Mouse (Mus musculus): ENCODE measurements at regions not wholly inside any gene's neighbourhood (a gene's known extent, or its start where the extent isn't known, plus 50 kb on each side); places are given as distances from the start of the nearest gene placed in this dataset.

DNA sequence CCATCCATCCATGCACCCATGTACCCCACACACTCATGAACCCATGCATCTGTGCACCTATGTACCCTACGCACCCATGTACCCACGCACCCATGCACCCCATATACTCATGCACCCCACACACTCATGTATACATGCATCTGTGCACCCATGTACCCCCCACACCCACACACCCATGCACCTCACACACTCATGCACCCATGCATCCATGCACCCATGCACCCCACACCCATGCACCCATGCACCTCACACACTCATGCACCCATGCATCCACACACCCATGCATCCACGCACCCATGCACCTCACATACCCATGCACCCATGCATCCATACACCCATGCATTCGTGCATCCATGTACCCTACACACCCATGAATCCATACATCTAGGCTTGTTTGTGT is 63.6 kb downstream of the 4930564D02Rik start:
- no peak for DNase-seq (ENCODE audit: low read depth, low spot score)

DNA sequence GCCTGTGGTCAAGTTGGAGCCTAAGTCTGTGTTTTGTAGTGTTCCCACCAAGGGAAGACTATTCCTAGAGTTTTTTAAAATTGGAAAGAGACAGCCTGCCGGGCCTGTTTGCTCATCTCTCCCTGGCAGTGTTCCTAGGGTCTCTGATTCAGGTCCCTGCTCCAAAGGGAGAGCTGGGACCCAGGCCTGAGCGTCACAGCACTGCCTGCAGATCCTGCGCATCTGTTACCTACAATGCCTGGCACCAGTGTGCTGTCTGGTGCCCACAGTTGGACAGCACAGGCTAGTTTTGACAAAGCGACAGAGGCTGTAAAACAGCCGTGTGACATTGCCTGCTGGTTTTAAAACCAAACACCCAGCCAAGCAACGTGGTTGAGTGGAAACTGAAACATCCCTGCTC is 64.4 kb downstream of the 4930564D02Rik start:
- DNase-seq (ENCODE audit: low read depth, low spot score) = no peak

DNA sequence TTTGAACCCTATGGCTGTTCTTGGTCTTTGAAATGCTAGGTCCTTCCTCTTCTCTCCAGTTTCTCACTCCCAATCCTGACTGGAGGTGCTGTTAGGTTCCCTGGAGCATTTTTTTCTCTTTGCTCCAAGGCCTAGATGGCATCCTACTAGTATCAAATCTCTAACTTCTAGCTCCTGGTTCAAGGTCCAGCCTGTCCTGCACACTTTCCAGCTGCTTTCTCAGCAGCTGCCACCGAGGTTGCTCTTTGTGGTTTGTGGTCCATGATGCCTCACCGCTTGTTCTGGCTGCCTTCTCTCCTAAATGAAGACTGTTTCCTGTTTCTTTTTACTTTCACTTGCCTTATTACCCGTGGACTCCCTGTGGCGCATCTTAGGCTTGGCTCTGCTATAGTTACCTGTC is 66.4 kb downstream of the 4930564D02Rik start:
- DNase-seq (ENCODE audit: low read depth, low spot score) = peak; percentile 49

DNA sequence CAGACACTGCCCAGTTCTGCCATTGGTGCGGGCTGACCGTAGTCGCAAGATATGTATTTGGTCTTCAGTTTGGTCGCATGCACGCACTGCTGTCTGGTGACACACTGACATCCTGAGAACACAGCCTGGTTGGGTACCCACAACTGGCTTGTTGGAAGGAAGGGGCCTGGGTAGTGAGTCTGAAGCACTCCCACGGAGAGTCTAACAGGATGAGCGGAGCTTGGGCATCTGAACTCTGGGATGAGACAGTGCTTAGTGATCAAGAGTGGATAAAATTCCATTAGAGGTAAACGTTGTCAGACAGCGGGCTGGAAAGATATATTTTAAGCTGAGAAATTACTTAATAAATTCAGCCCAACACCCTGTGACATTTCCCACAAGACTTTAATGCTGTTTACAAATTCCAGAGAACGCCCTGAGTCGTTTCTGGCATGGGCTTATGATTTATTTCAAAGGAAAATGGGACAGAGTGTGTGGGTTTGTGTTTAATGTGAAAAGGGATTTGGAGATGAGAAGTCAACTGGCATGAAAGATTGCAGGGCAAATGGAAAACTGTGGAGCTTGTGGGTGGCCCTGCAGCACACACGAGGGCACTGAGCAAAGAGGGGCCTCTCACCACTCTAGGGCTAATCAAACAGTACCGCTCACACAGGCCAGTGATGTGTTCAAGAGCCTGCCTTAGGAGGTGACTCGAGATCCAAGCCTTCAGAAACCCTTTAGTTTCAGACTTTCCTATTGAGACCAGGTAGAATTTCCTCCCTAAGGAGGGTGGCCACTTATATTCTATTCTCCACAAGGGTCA is 74.7 kb downstream of the 4930564D02Rik start:
- no peak for DNase-seq (ENCODE audit: low read depth, low spot score)

DNA sequence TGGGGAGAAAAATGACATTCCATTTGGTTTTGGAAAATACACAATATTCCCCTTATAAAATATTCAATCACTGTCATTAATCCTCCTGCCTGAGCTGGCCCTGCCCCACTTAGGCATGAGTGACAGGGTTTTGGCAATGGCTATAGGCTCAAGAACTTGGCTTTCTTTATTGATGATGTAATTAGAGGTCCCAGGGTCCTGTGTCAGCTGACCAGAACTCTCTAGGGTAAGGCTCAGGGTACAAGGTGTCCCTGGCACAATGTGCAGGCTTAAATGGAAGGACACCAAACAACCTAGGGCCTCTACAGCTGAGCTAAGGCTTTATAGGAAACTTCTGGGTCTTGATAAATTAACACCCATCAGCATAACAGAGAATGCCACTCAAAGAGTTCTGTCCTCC is 76.0 kb downstream of the 4930564D02Rik start:
- no peak for DNase-seq (ENCODE audit: low read depth, low spot score)

DNA sequence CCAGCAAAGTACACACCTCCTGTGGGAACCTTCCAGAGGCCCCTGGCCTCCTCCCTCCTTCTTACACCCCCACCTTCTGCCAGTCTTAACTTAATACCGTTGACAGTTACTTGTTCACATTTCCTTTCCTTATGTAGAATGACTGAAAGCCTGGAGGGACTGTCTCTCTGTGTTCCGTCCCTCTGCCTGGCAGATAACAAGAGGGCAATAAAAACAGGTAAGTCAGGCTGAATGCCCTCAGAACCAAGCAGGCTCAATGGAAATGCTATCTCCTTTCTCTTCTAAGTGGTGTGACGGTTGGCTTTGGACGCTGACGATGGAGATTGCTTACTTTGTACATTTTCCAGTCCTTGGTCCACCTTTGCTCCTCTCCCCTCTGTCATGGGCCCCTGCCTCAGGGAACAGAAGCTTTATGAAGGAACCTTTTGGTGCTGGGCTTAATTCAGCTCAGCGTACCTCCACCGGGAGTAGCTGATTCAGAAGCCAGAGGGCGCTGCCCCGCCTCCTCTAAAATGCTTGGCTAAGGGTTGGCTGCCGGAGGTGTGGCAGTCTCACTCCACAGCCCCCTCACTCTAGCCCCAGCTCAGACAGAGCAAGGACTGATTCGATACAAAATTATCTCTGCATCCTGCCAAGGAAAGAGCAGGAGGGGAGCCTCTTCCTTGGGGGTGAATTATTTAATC is 85.0 kb downstream of the 4930564D02Rik start:
- no peak for DNase-seq (ENCODE audit: low read depth, low spot score)

DNA sequence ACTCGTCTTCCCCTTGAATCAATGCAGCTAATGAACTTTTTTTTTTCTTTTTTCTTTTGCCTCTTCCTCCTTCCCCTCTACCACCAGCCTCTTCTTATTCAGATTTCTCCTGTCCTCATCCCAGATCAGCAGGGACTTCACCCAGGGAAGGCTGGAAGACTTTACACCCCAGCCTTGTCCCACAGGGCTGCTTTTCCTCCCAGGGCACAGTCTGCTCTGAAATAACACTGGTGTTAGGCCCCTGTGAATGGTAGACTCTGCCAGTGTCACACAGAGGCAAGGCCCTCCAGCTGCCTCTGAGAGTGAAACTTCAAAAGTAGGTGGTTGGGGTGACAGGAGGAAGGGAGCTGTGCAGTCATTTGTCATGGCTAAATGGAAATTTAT is 85.5 kb downstream of the 4930564D02Rik start:
- no peak for DNase-seq (ENCODE audit: low read depth, low spot score)

DNA sequence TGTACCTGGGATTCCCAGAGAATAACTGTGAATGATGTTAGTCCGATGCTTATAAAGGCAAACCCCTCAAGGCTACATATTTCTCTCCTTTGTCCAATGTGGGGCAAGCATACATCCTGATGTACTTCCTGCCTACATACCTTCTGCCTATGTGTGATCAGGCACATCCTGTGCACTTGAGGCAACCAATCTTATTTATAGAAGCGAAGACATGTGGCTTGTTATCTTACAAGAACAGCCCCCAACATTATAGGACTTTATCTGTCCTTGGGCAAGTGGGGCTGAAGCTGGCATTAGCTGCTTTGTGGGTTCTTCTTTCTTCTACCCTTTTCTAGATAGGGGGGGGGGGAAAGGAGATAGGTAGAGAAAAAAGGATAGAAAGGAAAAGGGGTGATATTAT is 91.7 kb downstream of the 4930564D02Rik start:
- no peak for DNase-seq (ENCODE audit: low read depth, low spot score)

DNA sequence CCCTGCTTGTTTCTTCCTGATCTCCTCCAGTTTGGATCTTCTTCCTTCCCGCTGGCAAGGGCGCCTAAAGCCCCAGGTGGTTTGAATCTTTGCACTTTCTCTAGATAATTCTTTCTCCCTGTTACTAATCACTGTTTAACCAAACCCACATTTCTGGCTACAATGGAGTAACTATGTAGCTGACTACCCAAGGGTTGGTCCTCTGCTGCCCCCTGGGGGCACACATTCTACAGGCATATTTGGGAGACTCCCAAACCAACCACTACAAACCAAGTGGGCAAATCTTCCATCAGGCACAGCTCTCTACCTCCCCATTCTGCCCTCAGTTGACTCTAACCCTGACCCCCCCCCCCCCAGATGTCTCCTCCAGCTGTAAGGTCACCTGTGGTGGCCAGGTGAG is 98.7 kb downstream of the 4930564D02Rik start:
- DNase-seq (ENCODE audit: low read depth, low spot score) = peak; percentile 33

DNA sequence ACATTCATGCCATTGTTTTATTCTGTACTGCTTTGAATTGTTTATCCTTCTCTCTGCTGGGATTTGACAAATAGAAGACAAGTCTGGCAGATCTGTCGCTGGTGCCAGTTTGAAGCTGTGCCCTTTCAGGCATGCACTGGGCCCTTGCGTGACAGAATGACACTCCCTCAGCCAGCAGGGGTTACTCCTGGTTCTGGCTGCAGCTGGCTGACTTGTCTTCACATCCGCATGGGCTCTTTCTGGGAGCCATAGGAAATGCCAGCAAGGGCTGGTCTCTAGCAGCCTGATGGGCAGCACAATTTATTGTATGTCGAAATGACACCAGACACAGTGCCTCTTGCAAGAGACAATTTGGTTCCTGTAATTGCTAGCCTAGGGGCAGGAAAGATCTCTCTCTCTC is 102.5 kb downstream of the 4930564D02Rik start:
- no peak for DNase-seq (ENCODE audit: low read depth, low spot score)

DNA sequence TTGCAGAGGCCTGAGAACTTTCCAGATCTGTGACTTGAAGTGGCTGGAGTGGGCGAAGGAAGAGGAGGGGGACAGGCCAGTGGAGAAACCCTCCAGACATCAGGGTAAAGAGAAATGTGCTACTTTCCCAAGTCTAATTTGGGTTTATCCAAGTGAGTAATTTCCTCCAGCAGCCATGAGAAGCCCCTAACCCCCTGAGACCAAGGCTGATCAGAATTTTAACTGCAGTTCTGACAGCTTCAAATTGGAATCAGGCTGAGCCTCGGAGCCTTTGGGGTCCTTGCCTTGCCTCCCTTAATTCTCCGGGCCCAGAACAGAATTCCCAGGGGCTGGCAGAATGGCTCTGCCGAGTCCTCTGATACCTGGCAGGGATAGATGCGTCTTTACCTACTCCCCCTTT is 104.9 kb downstream of the 4930564D02Rik start:
- no peak for DNase-seq (ENCODE audit: low read depth, low spot score)

DNA sequence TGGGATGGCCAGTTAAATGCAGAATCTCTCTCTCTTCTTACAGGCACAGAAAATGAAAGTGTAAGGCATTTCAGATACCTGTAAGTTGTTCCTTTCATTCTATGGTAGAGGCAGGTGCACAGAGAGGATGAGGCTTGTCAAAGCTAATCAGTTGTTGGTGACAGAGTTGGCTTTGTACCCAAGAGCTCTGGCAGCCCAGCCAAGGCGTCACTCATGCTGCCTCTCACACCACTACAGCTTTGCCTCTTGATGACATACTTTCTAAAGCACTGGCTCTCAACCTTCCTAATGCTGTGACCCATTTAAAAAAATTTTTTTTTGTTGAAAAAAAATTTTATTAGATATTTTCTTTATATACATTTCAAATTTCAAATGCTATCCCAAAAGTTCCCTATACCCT is 105.4 kb downstream of the 4930564D02Rik start:
- no peak for DNase-seq (ENCODE audit: low read depth, low spot score)

DNA sequence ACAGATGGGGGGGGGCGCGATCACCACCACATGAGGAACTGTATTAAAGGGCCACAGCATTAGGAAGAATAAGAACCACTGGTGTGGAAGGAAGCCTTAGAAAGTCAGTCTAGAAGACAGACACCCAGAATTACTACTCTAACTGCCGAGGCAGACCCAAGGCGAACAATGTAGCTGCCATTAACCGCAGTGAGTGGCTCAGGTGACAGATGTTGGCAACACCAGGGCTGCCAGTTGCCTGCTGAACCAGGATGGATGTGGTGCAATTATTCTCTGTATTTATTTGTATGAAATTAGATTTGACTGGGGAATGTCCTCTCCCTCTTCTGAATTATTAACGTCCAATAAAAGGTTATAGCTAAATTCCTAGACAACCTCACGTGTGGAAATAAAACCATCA is 124.7 kb downstream of the 4930564D02Rik start:
- DNase-seq (ENCODE audit: low read depth, low spot score) = no peak

DNA sequence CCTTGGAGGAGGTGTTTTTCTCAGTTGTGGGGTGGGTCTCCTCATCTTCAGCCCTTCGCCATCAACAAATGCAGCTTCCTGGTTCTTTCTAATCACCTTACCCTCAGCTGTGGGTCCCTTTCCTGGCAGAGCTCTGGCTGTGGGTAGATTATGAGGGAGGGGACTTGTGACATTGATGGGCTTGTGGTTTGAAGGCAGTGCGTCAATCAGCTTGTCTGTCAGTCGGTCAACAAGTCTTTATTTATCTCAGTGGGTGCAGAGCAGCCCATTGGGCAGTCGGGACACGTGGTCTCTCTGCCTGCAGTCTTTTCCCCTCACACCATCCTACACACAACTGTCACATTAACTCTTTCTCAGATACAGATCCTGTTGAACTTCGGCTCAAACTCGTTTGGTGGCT is 125.2 kb downstream of the 4930564D02Rik start:
- no peak for DNase-seq (ENCODE audit: low read depth, low spot score)

DNA sequence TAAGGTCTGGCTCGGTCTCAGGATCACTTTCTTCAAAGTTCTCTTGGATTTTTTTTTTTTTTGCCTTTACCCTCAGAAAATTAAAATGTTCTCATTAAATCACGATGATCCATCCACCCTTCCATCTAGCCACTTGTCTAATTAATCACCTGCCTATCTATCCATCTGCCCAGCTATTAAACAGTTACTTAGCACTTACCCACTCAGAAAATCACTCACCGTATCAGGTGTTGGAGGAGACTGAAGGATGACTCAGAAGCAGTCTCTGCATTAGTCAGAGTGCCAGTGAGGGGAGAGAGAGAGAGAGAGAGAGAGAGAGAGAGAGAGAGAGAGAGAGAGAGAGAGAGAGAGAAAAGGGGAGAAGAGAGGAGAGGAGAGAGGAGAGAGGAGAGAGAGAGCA is 134.1 kb downstream of the 4930564D02Rik start:
- no peak for DNase-seq (ENCODE audit: low read depth, low spot score)

DNA sequence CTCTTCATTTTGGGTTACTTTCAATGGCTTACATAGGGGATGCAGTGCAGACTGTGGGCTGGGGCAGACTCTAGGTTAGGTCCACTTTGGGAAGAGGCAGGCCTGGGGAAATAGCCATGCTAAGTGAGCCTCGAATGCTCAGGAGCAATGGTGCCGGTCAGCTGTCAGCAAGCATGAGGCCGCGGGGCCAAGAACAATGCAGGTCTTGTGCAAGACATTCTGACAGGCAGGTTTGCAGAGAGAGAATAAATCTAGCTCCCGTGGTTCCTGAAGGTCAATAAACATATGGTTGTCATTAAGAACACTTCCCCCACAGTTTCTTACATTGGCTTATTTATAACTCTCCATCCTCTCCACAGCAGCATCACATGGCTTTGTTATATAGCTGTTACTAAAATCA is 142.5 kb downstream of the 4930564D02Rik start:
- no peak for DNase-seq (ENCODE audit: low read depth, low spot score)

DNA sequence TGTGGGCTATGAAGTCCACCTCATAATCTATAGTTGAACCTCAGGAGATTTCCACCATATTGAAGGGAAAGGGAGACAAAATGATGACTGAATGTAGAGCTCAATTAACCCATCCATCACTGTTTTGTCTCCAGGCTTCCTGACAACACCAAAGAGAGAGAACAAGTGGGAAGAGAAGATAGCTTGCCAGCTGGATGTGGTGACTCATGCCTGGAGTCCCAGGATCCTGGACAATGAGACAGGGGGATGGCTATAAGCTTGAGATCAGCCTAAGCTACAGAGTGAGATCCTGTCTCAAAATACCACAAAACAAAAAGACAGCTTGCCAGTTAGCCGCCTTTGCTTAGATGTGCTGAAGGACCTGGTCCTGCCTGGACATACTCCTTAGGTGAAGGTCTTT is 144.4 kb downstream of the 4930564D02Rik start:
- no peak for DNase-seq (ENCODE audit: low read depth, low spot score)

DNA sequence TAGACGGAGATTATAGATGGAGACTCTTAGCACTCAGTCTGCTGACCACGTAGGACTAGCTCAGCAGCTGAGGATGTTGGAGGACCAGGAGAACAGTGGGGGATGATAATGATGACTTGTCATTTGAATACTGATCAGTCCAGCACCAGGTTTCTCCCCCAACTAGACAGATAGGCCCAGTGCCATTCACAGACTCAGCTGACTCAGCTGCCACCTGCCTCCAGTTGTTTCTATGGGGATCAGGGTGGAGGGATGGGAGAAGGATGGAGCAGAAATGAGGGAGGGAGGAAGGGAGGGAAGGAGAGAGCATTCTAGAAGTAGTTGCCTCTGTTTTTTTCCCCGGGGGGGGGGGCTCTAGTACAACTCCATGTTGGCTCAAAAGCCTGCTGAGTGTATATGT is 145.1 kb downstream of the 4930564D02Rik start:
- DNase-seq (ENCODE audit: low read depth, low spot score) = no peak

DNA sequence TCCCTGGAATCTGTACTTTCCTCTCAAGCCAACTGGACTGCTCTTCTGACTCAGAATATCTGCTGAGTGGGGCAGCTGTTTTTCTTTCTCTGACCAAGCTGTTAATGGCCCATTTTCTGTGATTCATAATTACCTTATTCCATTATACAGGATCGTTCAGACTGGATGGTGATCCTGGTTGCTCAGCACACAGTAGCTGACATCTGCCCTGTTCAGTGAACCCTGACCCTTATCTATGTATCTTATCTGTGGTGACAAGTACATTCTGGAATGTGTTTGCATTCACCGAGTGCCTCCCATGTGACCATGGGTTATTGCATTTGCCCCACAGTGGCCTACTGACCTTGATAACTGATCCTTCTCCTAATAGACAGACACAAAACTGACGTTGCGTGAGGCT is 148.2 kb downstream of the 4930564D02Rik start:
- DNase-seq (ENCODE audit: low read depth, low spot score) = no peak

DNA sequence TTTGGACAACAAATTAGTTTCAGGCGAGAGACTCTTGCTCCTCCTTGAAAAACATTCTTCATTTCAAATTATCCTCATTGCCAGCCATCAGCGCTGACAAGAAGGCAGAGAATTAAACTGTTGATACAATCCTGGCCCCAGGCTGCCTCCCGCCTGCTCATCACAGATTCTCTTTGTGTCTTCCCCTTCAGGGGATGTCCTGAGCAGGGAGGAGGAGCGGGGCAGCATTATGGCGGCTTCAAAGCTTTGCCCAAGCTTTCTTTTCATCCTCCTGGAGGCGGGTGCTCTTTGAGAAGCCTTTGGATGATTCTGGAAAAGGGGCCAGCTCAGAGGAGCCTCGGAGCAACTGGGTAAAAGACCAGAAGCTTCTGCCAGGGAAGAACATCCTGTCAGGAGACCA is 149.1 kb downstream of the 4930564D02Rik start:
- DNase-seq (ENCODE audit: low read depth, low spot score) = no peak

DNA sequence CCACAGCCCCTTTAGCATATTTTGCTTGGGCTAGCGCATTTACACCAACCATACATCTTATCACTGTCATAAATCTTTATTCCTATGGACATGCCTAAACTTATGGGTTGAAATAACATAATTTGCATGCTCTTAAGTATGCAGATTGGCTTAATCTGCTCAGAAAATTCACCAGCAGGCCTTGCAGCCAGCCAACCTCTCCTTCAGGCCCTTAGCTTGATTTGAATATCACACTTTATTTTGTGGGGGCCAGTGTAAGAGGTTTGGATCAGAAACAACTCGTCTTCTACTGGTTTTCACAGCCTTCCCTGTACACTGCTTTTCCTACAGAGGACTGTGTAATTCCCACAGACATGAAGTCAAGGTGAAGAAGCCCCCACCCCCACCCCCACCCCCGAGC is 153.0 kb downstream of the 4930564D02Rik start:
- DNase-seq (ENCODE audit: low read depth, low spot score) = no peak

DNA sequence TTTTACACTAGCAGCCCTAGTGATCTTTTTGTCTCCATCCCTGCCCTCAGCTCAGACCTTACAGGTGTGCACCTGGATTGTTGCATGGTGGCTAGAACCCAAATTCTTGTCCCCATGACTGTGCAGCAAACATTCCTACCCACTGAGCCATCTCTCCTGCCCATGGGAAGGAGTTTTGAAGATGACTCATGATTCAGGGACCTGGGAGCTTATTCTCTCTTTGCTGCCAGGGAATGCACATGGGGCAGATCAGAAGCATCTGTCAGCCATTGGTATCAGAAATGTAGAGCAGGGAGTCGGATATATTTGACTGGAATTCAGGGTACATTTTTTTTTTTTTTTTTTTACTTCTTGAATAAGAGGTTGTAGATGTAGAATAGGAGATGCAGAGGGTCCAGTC is 154.0 kb downstream of the 4930564D02Rik start:
- DNase-seq (ENCODE audit: low read depth, low spot score) = no peak

DNA sequence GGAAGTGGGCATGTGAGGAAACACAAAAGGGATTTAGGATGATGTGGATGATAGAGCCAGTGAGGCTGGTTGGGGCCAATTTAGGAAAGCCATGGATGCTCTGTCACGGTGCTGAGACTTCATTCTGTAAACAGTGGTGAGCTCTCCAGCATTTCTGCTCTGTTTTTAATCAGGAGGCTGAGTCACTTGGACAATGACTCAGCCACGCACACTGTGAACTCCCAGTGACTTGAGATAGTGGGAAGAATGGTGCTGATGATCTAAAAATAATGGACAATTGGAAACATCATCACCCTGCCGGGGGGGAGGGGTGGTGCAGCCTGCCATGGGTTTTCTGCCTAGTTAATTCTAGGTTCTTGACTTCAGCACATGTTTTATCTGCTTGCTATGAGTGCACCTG is 156.3 kb downstream of the 4930564D02Rik start:
- DNase-seq (ENCODE audit: low read depth, low spot score) = no peak

Data from CD4-positive helper T cell, adult 2 months (primary cell).